Mouse (Mus musculus) 3T3-L1 (cell line): Measurements from ENCODE around the gene Gm21992.
"Not testable (repeated sequence)": the region's sequence is repeated elsewhere in the genome, so short reads cannot be mapped to it uniquely, and the experiment has no call there.

Experiments used
- DNase-seq: peaks from one replicate; pipeline ENCODE4 v3.0.0-alpha.2; 2015; ENCODE audit warnings: low read depth, low spot score

The Gm21992 gene

GRCm38 (mm10) chr19:4813015-4813414 lies 1.6 kb upstream of the Gm21992 start:
- peak; percentile 48 for DNase-seq

GRCm38 (mm10) chr19:4812334-4812949 lies 1.0 kb upstream of the Gm21992 start:
- peak; percentile 73 for DNase-seq

GRCm38 (mm10) chr19:4811909-4812242 lies 464 bp upstream of the Gm21992 start:
- DNase-seq = no peak

GRCm38 (mm10) chr19:4810746-4811062 lies 708 bp downstream of the Gm21992 start:
- no peak for DNase-seq

- no peak for DNase-seq
Measured at GRCm38 (mm10) chr19:4810309-4810708, 1.1 kb downstream of the Gm21992 start.

DNA sequence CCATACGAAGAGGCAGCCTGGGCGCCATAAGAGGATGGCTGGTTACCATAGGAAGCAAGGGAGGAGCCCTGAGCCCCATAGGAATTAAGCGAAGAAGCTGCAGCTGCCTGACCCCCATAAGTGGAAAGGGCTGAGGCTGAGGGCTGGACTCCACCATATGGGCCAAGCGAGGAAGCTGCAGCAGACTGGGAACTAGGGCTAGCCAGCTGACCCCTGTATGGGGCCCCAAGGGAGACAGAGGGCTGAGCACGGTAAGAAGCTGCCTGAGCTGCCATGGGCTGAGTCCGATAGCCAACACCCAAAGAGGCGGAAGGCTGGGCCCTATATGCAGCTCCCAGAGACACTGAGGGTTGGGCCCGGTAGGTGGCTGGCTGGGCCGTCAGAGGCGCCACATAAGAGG lies 8.1 kb downstream of the Gm21992 start:
- DNase-seq = no peak

DNA sequence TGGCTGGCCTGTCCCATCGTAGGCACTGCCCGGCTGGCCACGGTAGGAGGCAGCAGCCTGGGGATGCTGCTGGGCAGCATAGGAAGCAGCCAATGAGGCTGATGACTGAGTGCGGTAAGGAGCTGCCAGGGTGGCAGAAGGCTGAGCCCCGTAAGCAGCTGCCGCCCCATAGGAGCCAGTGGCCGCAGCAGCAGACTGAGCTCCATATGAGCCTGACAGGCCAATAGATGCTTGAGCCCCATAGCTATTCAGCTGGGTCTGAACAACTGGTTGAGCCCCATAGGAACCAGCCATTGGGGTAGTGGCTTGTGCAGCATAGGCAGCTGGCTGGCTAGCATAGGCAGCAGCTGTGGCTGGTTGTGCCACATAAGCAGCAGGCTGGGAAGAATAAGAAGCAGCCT lies 8.7 kb downstream of the Gm21992 start:
- no peak for DNase-seq

DNA sequence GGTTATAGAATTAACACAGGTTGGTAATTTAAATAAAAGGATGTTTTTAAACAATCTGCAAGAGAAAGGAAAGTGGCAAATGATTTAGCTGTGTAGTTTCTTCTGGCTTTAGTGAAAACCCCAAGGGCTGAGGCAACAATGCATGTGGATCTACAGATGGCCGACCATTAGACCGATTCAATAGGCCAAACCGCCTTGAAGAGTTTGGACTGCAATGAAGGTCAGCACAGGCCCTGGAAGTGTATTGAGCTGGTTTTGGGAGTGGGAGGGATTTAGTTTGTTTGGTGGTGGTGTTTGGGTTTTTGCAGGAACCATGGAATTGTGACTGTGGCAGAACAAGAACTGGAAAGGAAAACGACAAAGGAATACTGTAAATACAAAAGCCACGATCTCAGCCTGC lies 12.3 kb downstream of the Gm21992 start:
- no peak for DNase-seq

DNA sequence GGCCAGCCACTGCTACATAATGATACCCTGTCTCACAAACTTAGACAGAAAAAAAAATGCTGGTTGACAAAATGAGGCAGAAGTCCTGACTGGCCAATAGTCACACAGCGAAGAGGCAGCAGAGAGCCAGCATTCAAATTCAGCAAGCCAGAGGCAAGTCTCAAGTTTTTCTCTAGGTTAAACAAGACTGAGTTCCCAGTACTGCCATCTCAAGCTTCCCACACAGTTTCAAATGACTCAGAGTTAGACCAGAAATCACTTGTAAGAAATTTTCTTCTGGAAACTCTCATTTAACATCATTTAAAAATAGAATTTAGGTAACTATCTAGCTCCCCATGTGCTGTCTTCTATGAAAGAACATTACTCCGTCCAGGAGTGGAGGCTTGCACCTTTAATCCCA lies 13.6 kb downstream of the Gm21992 start:
- no peak for DNase-seq

GRCm38 (mm10) chr19:4795929-4796328 lies 15.5 kb downstream of the Gm21992 start:
- DNase-seq = no peak

DNA sequence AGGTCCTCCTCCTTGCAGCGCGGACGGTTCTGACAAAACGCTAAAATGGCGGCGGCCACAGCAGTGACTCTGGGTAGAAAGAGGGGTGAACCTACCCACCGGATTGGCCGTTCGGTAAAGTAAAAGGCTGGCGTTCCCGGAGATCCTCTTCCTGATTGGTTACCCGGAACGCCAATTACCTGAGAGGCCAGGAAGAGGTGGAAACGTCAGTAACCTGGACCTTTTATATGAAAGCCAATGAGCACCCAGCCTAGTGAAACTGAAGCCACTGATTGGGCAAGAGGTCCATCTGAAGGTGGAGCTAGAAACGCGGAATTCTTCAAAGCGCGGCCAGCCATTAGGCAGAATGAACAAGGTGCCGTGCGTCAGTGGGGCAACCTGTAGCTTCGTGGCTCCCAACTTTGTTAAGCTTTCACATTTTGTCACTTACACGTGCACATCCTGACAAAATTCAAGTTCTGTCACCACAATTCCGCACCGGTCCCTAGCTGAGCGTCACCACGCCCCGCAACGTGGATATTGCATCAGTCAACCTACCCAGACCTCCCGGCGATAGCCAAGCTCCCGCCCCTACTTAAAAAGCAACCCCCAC lies 17.5 kb downstream of the Gm21992 start, which contains the start of gene Rbm4:
Rbm4 (minus strand) TSS at position 71 of the 592 bp plus-strand sequence.
- peak; percentile 100 for DNase-seq

- DNase-seq = peak; percentile 77
Measured at GRCm38 (mm10) chr19:4793281-4793830, 18.1 kb downstream of the Gm21992 start.

- DNase-seq = no peak
Measured at GRCm38 (mm10) chr19:4786313-4786712, 25.1 kb downstream of the Gm21992 start.

- no peak for DNase-seq
Measured at GRCm38 (mm10) chr19:4785206-4785605, 26.2 kb downstream of the Gm21992 start.

GRCm38 (mm10) chr19:4782891-4783290 lies 28.5 kb downstream of the Gm21992 start:
- DNase-seq = no peak

GRCm38 (mm10) chr19:4772785-4773184 lies 38.6 kb downstream of the Gm21992 start:
- no peak for DNase-seq

GRCm38 (mm10) chr19:4767507-4768148 lies 43.8 kb downstream of the Gm21992 start:
- DNase-seq = no peak

GRCm38 (mm10) chr19:4762876-4763275 lies 48.5 kb downstream of the Gm21992 start:
- peak; percentile 50 for DNase-seq

DNA sequence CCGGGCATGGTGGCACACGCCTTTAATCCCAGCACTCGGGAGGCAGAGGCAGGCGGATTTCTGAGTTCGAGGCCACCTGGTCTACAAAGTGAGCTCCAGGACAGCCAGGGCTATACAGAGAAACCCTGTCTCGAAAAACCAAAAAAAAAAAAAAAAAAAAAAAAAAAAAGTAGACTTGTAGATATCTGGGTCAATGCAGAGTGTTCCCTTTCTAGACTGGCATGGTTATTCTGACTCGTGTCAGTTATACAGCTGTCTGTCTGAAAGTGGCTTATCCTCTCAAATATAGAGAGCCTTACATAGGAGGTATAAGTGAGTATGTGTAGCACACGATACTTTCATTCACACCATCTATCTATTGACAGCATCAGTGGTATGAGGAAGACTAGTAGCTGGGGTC lies 50.9 kb downstream of the Gm21992 start:
- DNase-seq = not testable (repeated sequence)

DNA sequence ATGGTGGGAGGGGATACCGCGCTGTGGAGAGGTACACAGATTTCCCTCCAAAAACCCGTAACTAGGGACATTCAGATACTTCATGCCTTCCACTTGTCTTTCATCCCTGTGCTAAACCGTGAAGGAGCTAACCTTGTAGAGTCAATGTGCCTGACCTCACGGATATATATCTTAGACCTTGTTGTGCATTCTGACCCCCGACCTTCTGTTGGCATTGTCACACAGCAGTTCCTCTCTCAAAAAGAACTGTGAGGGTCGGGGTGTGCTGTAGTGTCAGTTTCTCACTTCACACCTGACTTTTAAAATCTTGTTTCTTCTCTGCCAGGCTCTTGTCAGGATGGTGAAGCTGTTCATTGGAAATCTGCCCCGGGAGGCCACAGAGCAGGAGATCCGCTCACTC lies 54.5 kb downstream of the Gm21992 start:
- DNase-seq = no peak

DNA sequence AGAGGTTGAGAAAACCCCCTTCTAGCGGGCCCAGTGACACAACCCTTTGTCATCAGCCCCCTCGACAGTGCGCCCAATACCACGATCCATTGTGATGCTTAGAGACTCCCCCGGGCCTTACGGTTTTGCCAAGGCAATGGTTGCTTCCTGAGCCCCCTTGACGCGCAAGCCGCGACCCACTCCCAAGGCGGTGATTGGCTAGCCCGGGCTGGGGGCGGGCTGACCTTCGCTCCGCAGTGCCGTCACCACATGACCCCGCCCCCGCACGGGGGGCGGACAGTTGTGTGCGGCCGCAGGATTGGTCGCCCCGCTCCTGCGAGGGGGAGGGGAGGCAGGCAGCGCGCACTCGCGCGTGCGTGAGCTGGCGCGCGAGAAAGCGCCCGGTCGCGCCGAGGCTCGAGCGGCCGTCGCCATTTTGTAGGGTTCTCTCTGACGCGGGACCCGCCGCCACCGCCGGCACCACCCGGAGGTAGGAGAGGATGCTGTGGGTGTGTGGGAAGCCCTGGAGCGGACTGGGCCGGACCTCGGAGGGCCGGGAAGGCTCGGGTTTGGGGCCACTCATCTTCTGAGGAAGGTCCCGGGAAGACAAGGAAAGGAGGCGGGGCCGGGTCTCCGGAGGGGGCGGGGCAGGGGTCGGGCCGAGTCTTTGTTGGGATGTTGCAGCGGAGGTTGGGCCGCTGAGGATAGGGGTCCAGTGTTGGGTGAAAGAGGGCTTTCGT lies 55.1 kb downstream of the Gm21992 start, which contains the start of gene Rbm4b:
Rbm4b (plus strand) TSS at position 305 of the 719 bp plus-strand sequence.
- peak; percentile 92 for DNase-seq

DNA sequence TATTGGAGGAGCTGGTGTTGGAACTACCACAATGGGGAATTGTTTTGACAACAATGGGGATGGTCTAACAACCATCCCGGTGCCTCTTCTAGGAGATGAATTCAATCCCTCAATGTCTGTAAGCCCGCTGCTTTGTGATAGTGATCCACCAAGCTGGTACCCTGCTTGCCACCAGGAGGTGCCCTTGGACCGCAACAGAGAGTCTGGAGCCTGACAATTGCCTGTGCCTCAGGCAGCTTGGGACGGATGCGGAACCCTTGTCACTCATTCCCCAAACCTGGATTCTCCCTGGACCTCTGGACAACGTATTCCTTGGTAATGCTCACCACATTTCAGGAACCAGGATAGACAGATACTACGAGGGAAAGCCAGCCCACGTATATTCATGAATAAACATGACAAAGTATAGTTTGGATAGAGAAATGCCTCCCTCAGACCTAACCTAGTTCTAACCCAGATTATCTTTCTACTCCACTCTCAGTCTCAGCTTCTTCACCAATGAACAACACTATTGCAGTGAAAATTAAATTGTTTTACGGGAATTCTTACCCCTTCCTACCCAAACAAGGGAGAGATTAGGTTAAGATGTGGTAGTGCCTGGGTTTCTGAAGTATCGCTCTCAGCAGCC lies 55.7 kb downstream of the Gm21992 start:
- DNase-seq = peak; percentile 97
